Mouse (Mus musculus) midbrain, postnatal 0 days (tissue): ENCODE measurements around the gene Ccdc142. TPM values are rescaled to one million over a fixed set of nuclear protein-coding genes. Genes with fewer than 3 reads are reported as not detected.

Source experiments
- ATAC-seq: fragments of 200-750 bp; cut with Nextera tagmentation; 2 replicates; pipeline ENCODE4 v1.8.0; 2017; ENCODE audit warnings: moderate number of reproducible peaks, mild to moderate bottlenecking, moderate TSS enrichment, moderate library complexity; ENCODE audit not compliant: low FRiP score
- DNase-seq: peaks from one replicate; pipeline ENCODE4 v3.0.0-alpha.2; 2015; ENCODE audit warnings: low spot score
- H3K27ac ChIP-seq: fragments of 300-500 bp; sonication (generic); 2 replicates; pipeline ENCODE4 v1.5.1; 2014; ENCODE audit warnings: low read depth, mild to moderate bottlenecking, low read length, mixed read lengths
- H3K27me3 ChIP-seq: fragments of 300-500 bp; sonication (generic); 2 replicates; pipeline ENCODE4 v1.6.1; 2014; ENCODE audit warnings: low read length, control low read depth, mixed read lengths; ENCODE audit not compliant: insufficient read depth
- H3K36me3 ChIP-seq: fragments of 300-500 bp; sonication (generic); 2 replicates; pipeline ENCODE4 v1.6.1; 2014; ENCODE audit warnings: low read length, control low read depth, mixed read lengths; ENCODE audit not compliant: insufficient read depth
- H3K4me1 ChIP-seq: fragments of 300-500 bp; sonication (generic); 2 replicates; pipeline ENCODE4 v1.6.1; 2014; ENCODE audit warnings: mild to moderate bottlenecking, control low read depth, antibody characterized with exemption, low read length, mixed read lengths; ENCODE audit not compliant: insufficient read depth
- H3K4me2 ChIP-seq: fragments of 300-500 bp; sonication (generic); 2 replicates; pipeline ENCODE4 v1.6.1; 2014; ENCODE audit warnings: low read depth, mild to moderate bottlenecking, low read length, mixed read lengths; ENCODE audit not compliant: poor library complexity, severe bottlenecking
- H3K4me3 ChIP-seq: fragments of 300-500 bp; sonication (generic); 2 replicates; pipeline ENCODE4 v1.5.1; 2014; ENCODE audit warnings: low read depth, mild to moderate bottlenecking, low read length, moderate library complexity
- H3K9ac ChIP-seq: fragments of 300-500 bp; sonication (generic); replicated peaks from 2 replicates; pipeline ENCODE4 v1.6.1; 2014; ENCODE audit warnings: mild to moderate bottlenecking, low read length, moderate library complexity, mixed read lengths; ENCODE audit not compliant: poor library complexity, severe bottlenecking
- H3K9me3 ChIP-seq: fragments of 300-500 bp; sonication (generic); 2 replicates; pipeline ENCODE4 v1.6.1; 2016; ENCODE audit warnings: low read length, control low read depth
- CTCF ChIP-seq: IDR thresholded peaks from 2 replicates; pipeline ENCODE4 v1.5.1; 2016; ENCODE audit warnings: antibody characterized with exemption, mild to moderate bottlenecking
- WGBS: fragments of 180-500 bp; shearing (Covaris S2); extraction: QIAGEN DNeasy Blood & Tissue Kit; methylation state at CpG from one replicate; pipeline ENCODE4 v1.1.7; 2014; 5-methylcytosine and 5-hydroxymethylcytosine counted together
- microRNA counts: library from miRNA; unstranded; fragments of <30 nt; microRNA quantifications from one replicate; lab custom pipeline; 2015
- microRNA-seq: library from miRNA; unstranded; fragments of <30 nt; microRNA quantifications from one replicate; pipeline ENCODE4, GENCODE M21; 2016; ENCODE audit warnings: borderline number of aligned reads
- polyA plus RNA-seq: library from polyadenylated mRNA; unstranded; fragments of >200 nt; fragmentation: Nextera tagmentation; extraction: Ambion mirVana; gene quantifications from 2 replicates; pipeline ENCODE4 v1.2.1, GENCODE M21; 2015
- total RNA-seq: library from RNA; depleted of rRNA; stranded (reverse); fragments of >200 nt; gene quantifications from 2 replicates; pipeline ENCODE4 v1.2.3, GENCODE M21; 2014; rRNA removed

The Ccdc142 gene
- total and polyA plus RNA-seq, 2 experiments from 2014 or later = 6.0 to 13.6 TPM

DNA sequence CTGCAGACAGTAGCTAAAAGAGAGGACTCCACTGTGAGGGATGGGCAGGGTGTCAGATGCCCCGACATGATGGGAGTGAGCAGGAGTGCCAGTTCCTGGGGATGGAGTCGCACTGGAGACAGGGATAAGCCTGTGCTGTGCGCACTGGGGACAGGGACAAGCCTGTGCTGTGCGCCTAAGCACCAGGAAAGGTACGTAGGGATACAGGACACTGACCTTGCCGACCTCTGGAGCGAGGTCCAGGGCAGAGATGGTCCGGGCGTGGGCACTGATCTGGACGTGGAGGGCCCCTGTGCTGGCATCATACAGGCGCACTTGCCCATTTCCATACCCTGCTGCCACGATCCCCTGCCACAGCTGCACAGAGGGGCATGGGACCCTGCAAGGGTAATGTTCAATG lies 51.6 kb downstream of the Ccdc142 start:
- no peak overlapping the region for H3K4me2 ChIP-seq
- no peaks in the 10 kb centered on the region for H3K27me3 ChIP-seq
- H3K4me1 ChIP-seq = peaks cover 9% of the 10 kb centered on the region; the same call in 1 of the 2 replicates
- 88% methylated on average over 12 of the region's 12 CpGs for WGBS
- H3K36me3 ChIP-seq = 0 out of 2 replicates have a peak, but pooled peaks cover 13% of the 10 kb centered on the region
- H3K9ac ChIP-seq = no peak overlapping the region
- DNase-seq (no peak), ATAC-seq (no peak)
- no peak overlapping the region for H3K4me3 ChIP-seq
- TF ChIP-seq CTCF = no peak
- no peaks in the 10 kb centered on the region for H3K9me3 ChIP-seq
- H3K27ac ChIP-seq = no peak overlapping the region

- WGBS = 78% methylated on average over 5 of the region's 5 CpGs
- H3K36me3 ChIP-seq = 0 out of 2 replicates have a peak, but pooled peaks cover 11% of the 10 kb centered on the region
- no peak overlapping the region for H3K4me2 ChIP-seq
- H3K27ac ChIP-seq = no peak overlapping the region
- peaks cover 9% of the 10 kb centered on the region; the same call in 1 of the 2 replicates for H3K4me1 ChIP-seq
- H3K9me3 ChIP-seq = no peaks in the 10 kb centered on the region
- TF ChIP-seq CTCF = no peak
- DNase-seq (no peak), ATAC-seq (no peak)
- no peak overlapping the region for H3K4me3 ChIP-seq
- no peak overlapping the region for H3K9ac ChIP-seq
- no peaks in the 10 kb centered on the region for H3K27me3 ChIP-seq
Observed at GRCm38 (mm10) chr6:83153485-83153884, 52.1 kb downstream of the Ccdc142 start.

- WGBS = 8% methylated on average over 23 of the region's 23 CpGs
- Histone ChIP-seq H3K9me3 (no peaks in the 10 kb centered on the region), H3K27ac (peak overlapping the region; percentile 14; the same call in 1 of the 2 replicates), H3K4me2 (peak overlapping the region; percentile 83), H3K9ac (peak overlapping the region; percentile 63), H3K36me3 (0 out of 2 replicates have a peak, but pooled peaks cover 11% of the 10 kb centered on the region), H3K4me3 (peak overlapping the region; percentile 53), H3K4me1 (peaks cover 9% of the 10 kb centered on the region; the same call in 1 of the 2 replicates), H3K27me3 (peaks cover 6% of the 10 kb centered on the region)
- peak; percentile 48 for ATAC-seq
- no peak; the same call in 1 of the 2 replicates for TF ChIP-seq CTCF
- DNase-seq = peak; percentile 38
Observed at GRCm38 (mm10) chr6:83155552-83156238, 54.3 kb downstream of the Ccdc142 start.

DNA sequence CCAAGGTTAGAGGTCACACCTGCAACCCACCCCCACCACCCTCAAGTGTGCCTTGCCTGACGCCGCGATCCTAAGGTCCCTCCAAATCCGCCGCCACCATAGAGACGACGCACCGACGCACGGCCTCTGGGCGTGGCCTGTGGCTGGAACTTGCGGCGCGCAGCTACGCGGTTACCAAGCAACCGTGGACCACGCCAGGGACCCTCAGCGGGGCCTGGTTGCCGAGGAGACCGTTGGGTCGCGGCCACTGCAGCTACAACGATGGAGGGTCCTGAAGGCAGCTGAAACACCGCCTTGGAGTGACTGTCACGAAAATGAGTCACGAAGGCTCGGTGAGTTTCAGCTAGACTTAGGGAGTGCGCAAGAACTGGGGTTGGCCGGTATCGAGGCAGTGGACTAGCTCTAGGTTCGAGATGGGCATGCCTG lies 54.9 kb downstream of the Ccdc142 start, which contains the start of the genes Wdr54 and 1700003E16Rik:
TSS of gene Wdr54 (minus strand) at position 139 of the 426 bp plus-strand sequence.
TSS of gene 1700003E16Rik (plus strand) at position 146 of the 426 bp plus-strand sequence.
- peak within 1 kb of the TSS; percentile 14; the same call in 1 of the 2 replicates for H3K27ac ChIP-seq
- H3K9me3 ChIP-seq = no peaks in the 10 kb centered on the region
- ATAC-seq = peak; percentile 89
- H3K4me1 ChIP-seq = peaks cover 9% of the 10 kb centered on the region; the same call in 1 of the 2 replicates
- TF ChIP-seq CTCF = no peak
- peaks cover 11% of the 10 kb centered on the region for H3K27me3 ChIP-seq
- peak within 1 kb of the TSS; percentile 63 for H3K9ac ChIP-seq
- 0 out of 2 replicates have a peak, but pooled peaks cover 11% of the 10 kb centered on the region for H3K36me3 ChIP-seq
- peak; percentile 92 for DNase-seq
- H3K4me3 ChIP-seq = peak within 1 kb of the TSS; percentile 53
- peak within 1 kb of the TSS; percentile 83 for H3K4me2 ChIP-seq
- WGBS = under 1% methylated on average over 32 of the region's 32 CpGs

MicroRNA genes within 50 kb of the gene (microRNA counts, 519-probe panel; counts per million panel counts)
- microRNA mmu-miR-3470a+mmu-miR-3470b (lab: Ali Mortazavi, UCI) = 528 counts per million, percentile 58 among the panel's probes with 10 or more counts

Small RNAs within 50 kb of the gene (microRNA-seq; reads per million reads assigned to microRNA genes)
- not detected for gene Mir3470a

Other genes with a start within 250 kb of the Ccdc142 start
- 15.4 and 15.5 TPM in 2 replicates for gene Sema4f, start 161.8 kb upstream of the Ccdc142 start, total RNA-seq
- gene Sema4f, start 161.8 kb upstream of the Ccdc142 start, polyA plus RNA-seq = 16.6 and 16.9 TPM in 2 replicates
- gene M1ap, start 154.7 kb upstream of the Ccdc142 start, total RNA-seq = 1.2 TPM in 1 of 2 replicates, not detected in the other
- 0.12 TPM in 1 of 2 replicates, not detected in the other for gene M1ap, start 154.7 kb upstream of the Ccdc142 start, polyA plus RNA-seq
- 3.9 and 5.0 TPM in 2 replicates for gene Dok1, start 68.1 kb upstream of the Ccdc142 start, total RNA-seq
- gene Dok1, start 68.1 kb upstream of the Ccdc142 start, polyA plus RNA-seq = 1.1 and 2.3 TPM in 2 replicates
- gene Loxl3, start 67.4 kb upstream of the Ccdc142 start, total RNA-seq = 6.9 and 7.3 TPM in 2 replicates
- gene Loxl3, start 67.4 kb upstream of the Ccdc142 start, polyA plus RNA-seq = 4.7 and 5.6 TPM in 2 replicates
- 180 and 190 TPM in 2 replicates for gene Aup1, start 47.1 kb upstream of the Ccdc142 start, total RNA-seq
- 130 and 155 TPM in 2 replicates for gene Aup1, start 47.1 kb upstream of the Ccdc142 start, polyA plus RNA-seq
- gene Htra2, start 46.3 kb upstream of the Ccdc142 start, total RNA-seq = 45.4 and 56.5 TPM in 2 replicates
- 87.8 and 93.4 TPM in 2 replicates for gene Htra2, start 46.3 kb upstream of the Ccdc142 start, polyA plus RNA-seq
- gene Dqx1, start 43.8 kb upstream of the Ccdc142 start, total RNA-seq = 0.09 and 0.11 TPM in 2 replicates
- 0.30 and 0.32 TPM in 2 replicates for gene Dqx1, start 43.8 kb upstream of the Ccdc142 start, polyA plus RNA-seq
- gene Tlx2, start 31.3 kb upstream of the Ccdc142 start, total RNA-seq = not detected in 2 replicates
- not detected in 2 replicates for gene Tlx2, start 31.3 kb upstream of the Ccdc142 start, polyA plus RNA-seq
- gene Pcgf1, start 23.7 kb upstream of the Ccdc142 start, total RNA-seq = 11.8 and 20.4 TPM in 2 replicates
- gene Pcgf1, start 23.7 kb upstream of the Ccdc142 start, polyA plus RNA-seq = 30.4 and 35.5 TPM in 2 replicates
- not detected in 2 replicates for gene Lbx2, start 15.2 kb upstream of the Ccdc142 start, total RNA-seq
- gene Lbx2, start 15.2 kb upstream of the Ccdc142 start, polyA plus RNA-seq = 0.26 TPM in 1 of 2 replicates, not detected in the other
- 4.4 and 8.1 TPM in 2 replicates for gene Gm42688, start within 50 bp of the Ccdc142 start, total RNA-seq
- gene Gm42688, start within 50 bp of the Ccdc142 start, polyA plus RNA-seq = 3.5 and 4.4 TPM in 2 replicates
- 46.4 and 57.2 TPM in 2 replicates for gene Mrpl53, start 7.4 kb downstream of the Ccdc142 start, total RNA-seq
- 115 and 118 TPM in 2 replicates for gene Mrpl53, start 7.4 kb downstream of the Ccdc142 start, polyA plus RNA-seq
- gene Mogs, start 13.9 kb downstream of the Ccdc142 start, total RNA-seq = 32.6 and 40.3 TPM in 2 replicates
- gene Mogs, start 13.9 kb downstream of the Ccdc142 start, polyA plus RNA-seq = 18.8 and 19.8 TPM in 2 replicates
- gene Wbp1, start 20.0 kb downstream of the Ccdc142 start, total RNA-seq = 152 and 199 TPM in 2 replicates
- gene Wbp1, start 20.0 kb downstream of the Ccdc142 start, polyA plus RNA-seq = 85.3 and 91.6 TPM in 2 replicates
- 29.4 and 40.9 TPM in 2 replicates for gene Ino80b, start 23.8 kb downstream of the Ccdc142 start, total RNA-seq
- gene Ino80b, start 23.8 kb downstream of the Ccdc142 start, polyA plus RNA-seq = 14.6 and 16.2 TPM in 2 replicates
- 24.3 and 30.9 TPM in 2 replicates for gene Rtkn, start 33.9 kb downstream of the Ccdc142 start, total RNA-seq
- gene Rtkn, start 33.9 kb downstream of the Ccdc142 start, polyA plus RNA-seq = 12.5 and 14.6 TPM in 2 replicates
- gene Wdr54, start 54.8 kb downstream of the Ccdc142 start, total RNA-seq = 12.7 and 15.9 TPM in 2 replicates
- gene Wdr54, start 54.8 kb downstream of the Ccdc142 start, polyA plus RNA-seq = 21.5 and 27.5 TPM in 2 replicates
- 15.6 and 20.5 TPM in 2 replicates for gene 1700003E16Rik, start 54.8 kb downstream of the Ccdc142 start, total RNA-seq
- gene 1700003E16Rik, start 54.8 kb downstream of the Ccdc142 start, polyA plus RNA-seq = 18.0 and 18.2 TPM in 2 replicates
- 126 and 129 TPM in 2 replicates for gene Dctn1, start 64.3 kb downstream of the Ccdc142 start, total RNA-seq
- gene Dctn1, start 64.3 kb downstream of the Ccdc142 start, polyA plus RNA-seq = 166 TPM in 2 replicates
- 0.57 and 3.3 TPM in 2 replicates for gene Slc4a5, start 118.2 kb downstream of the Ccdc142 start, total RNA-seq
- 0.16 and 0.25 TPM in 2 replicates for gene Slc4a5, start 118.2 kb downstream of the Ccdc142 start, polyA plus RNA-seq
- gene Mthfd2, start 224.3 kb downstream of the Ccdc142 start, total RNA-seq = 19.2 and 24.0 TPM in 2 replicates
- gene Mthfd2, start 224.3 kb downstream of the Ccdc142 start, polyA plus RNA-seq = 27.0 and 32.0 TPM in 2 replicates
- 23.2 and 31.6 TPM in 2 replicates for gene Mob1a, start 224.4 kb downstream of the Ccdc142 start, total RNA-seq
- 8.7 and 9.0 TPM in 2 replicates for gene Mob1a, start 224.4 kb downstream of the Ccdc142 start, polyA plus RNA-seq
- gene Bola3, start 247.5 kb downstream of the Ccdc142 start, total RNA-seq = 9.6 and 10.6 TPM in 2 replicates
- 46.2 and 51.2 TPM in 2 replicates for gene Bola3, start 247.5 kb downstream of the Ccdc142 start, polyA plus RNA-seq